Mouse (Mus musculus): ENCODE data around the gene Atxn1. TPM values are rescaled to one million over a fixed set of nuclear protein-coding genes. Genes with fewer than 3 reads are reported as not detected.
A peak's percentile ranks its signal among the peaks of the same experiment; 100 is the strongest.

Atxn1 gene
- total RNA-seq (2012; rRNA removed) (13.1 and 13.6 TPM in 2 replicates), total RNA-seq (2014; rRNA removed) (8.0 and 8.2 TPM in 2 replicates), polyA plus RNA-seq (2012; ENCODE audit: insufficient read length, low read depth) (9.3 and 9.7 TPM in 2 replicates)

- Histone ChIP-seq H3K4me1 (ENCODE audit: control insufficient read depth in 1 of 2, insufficient read depth in 2 of 2) (peaks cover 8 to 46% of the 10 kb centered on the region in 2 experiments), H3K27me3 (replicated peaks) (no peaks in the 10 kb centered on the region), H3K79me2 (replicated peaks; ENCODE audit: control insufficient read depth, extremely low read depth, insufficient read depth, poor library complexity, severe bottlenecking) (peaks cover 43% of the 10 kb centered on the region), H3K36me3 (replicated peaks in 1 of 2; ENCODE audit: control insufficient read depth in 1 of 2, insufficient read depth in 1 of 2, low read length in 1 of 2) (peaks cover 0 to 5% of the 10 kb centered on the region in 2 experiments), H3K4me2 (ENCODE audit: insufficient read depth, low read depth, poor library complexity, severe bottlenecking) (peak within 1 kb of the TSS; percentile 69), H3K4me3 (replicated peaks in 1 of 3; ENCODE audit: low read depth in 2 of 3, low read length in 2 of 3, poor library complexity in 1 of 3) (peak within 1 kb of the TSS; percentile 83 to 99 (median 84)), H3K9me3 (replicated peaks; ENCODE audit: low read length) (no peaks in the 10 kb centered on the region), H3K9ac (ENCODE audit: insufficient read depth, low read depth) (peak within 1 kb of the TSS; percentile 88), H3K27ac (ENCODE audit: insufficient read depth, low read depth) (peak within 1 kb of the TSS; percentile 69)
- dilution Hi-C loops (cut with MboI; ENCODE audit: extremely low pct_ligation_motif_present, extremely low pct_unique_long_range_greater_than_20kb, low sequenced_read_pairs) = no loop called here
- no peak for TF ChIP-seq USF2 (conservative IDR thresholded peaks at IDR 0.05; ENCODE audit: low read depth, low read length)
- no peak; the same call in 1 of the 2 replicates for TF ChIP-seq JUN (IDR thresholded peaks at IDR 0.05; ENCODE audit: insufficient read depth, low read depth, low read length)
- peak; percentile 81 for TF ChIP-seq UBTF (IDR thresholded peaks at IDR 0.05; ENCODE audit: low read depth, low read length)
- TF ChIP-seq RCOR1 (conservative IDR thresholded peaks at IDR 0.05; ENCODE audit: low read depth, low read length) = no peak; the same call in 1 of the 2 replicates
- no peak for TF ChIP-seq EP300 (IDR thresholded peaks at IDR 0.05; ENCODE audit: low read length)
- TF ChIP-seq MAFK (IDR thresholded peaks at IDR 0.05; ENCODE audit: insufficient replicate concordance, low read length) = no peak
- no peak for TF ChIP-seq GABPA (IDR thresholded peaks at IDR 0.05; ENCODE audit: insufficient replicate concordance, low read depth, low read length)
- TF ChIP-seq ZNF384 (IDR thresholded peaks at IDR 0.05; ENCODE audit: low read depth, low read length) = 0 out of 2 replicates have a peak, but pooled peaks have one; percentile 44
- no peak for TF ChIP-seq SMC3 (IDR thresholded peaks at IDR 0.05; ENCODE audit: low read depth, low read length)
- TF ChIP-seq IRF4 (IDR thresholded peaks at IDR 0.05; ENCODE audit: low read depth, low read length) = 0 out of 2 replicates have a peak, but pooled peaks have one; percentile 10
- TF ChIP-seq CHD2 (IDR thresholded peaks at IDR 0.05; ENCODE audit: low read length) = no peak
- TF ChIP-seq TCF12 (IDR thresholded peaks at IDR 0.05; ENCODE audit: low read depth, low read length) = peak; percentile 40
- TF ChIP-seq ZMIZ1 (IDR thresholded peaks at IDR 0.05; ENCODE audit: low read depth, low read length) = no peak; the same call in none of the 2 replicates
- peak; percentile 80; the same call in 1 of the 2 replicates for TF ChIP-seq MAZ (IDR thresholded peaks at IDR 0.05; ENCODE audit: low read depth, low read length)
- TF ChIP-seq BHLHE40 (IDR thresholded peaks at IDR 0.05; ENCODE audit: low read depth, low read length) = peak; percentile 37; the same call in 1 of the 2 replicates
- no peak; the same call in 1 of the 2 replicates for TF ChIP-seq NRF1 (IDR thresholded peaks at IDR 0.05; ENCODE audit: low read depth, low read length)
- TF ChIP-seq HCFC1 (IDR thresholded peaks at IDR 0.05; ENCODE audit: low read depth, low read length) = no peak; the same call in 1 of the 2 replicates
- TF ChIP-seq SIN3A (IDR thresholded peaks at IDR 0.05; ENCODE audit: low read length) = peak; percentile 2; the same call in 1 of the 2 replicates
- no peak for TF ChIP-seq POLR2AphosphoS2 (IDR thresholded peaks at IDR 0.05; ENCODE audit: low read depth, low read length)
- TF ChIP-seq E2F4 (IDR thresholded peaks at IDR 0.05; ENCODE audit: insufficient replicate concordance, low read depth, low read length) = no peak
- TF ChIP-seq JUND (conservative IDR thresholded peaks at IDR 0.05; ENCODE audit: low read depth, low read length) = no peak
- no peak for TF ChIP-seq ZC3H11A (IDR thresholded peaks at IDR 0.05; ENCODE audit: low read depth, low read length)
- TF ChIP-seq TBP (conservative IDR thresholded peaks at IDR 0.05; ENCODE audit: low read depth, low read length) = peak; percentile 75
- no peak for TF ChIP-seq KAT2A (IDR thresholded peaks at IDR 0.05; ENCODE audit: insufficient replicate concordance, low read length)
- no peak for TF ChIP-seq RAD21 (IDR thresholded peaks at IDR 0.05; ENCODE audit: low read depth, low read length)
- TF ChIP-seq MXI1 (IDR thresholded peaks at IDR 0.05; ENCODE audit: low read depth, low read length) = no peak
- no peak for TF ChIP-seq ZKSCAN1 (IDR thresholded peaks at IDR 0.05; ENCODE audit: borderline replicate concordance, low read depth, low read length)
- TF ChIP-seq NELFE (IDR thresholded peaks at IDR 0.05; ENCODE audit: low read depth, low read length) = peak; percentile 86
- TF ChIP-seq ETS1 (conservative IDR thresholded peaks at IDR 0.05; ENCODE audit: low read depth, low read length) = no peak
- no peak; the same call in 1 of the 2 replicates for TF ChIP-seq MEF2A (IDR thresholded peaks at IDR 0.05; ENCODE audit: borderline replicate concordance, low read depth, low read length)
- TF ChIP-seq POLR2A (IDR thresholded peaks at IDR 0.05; ENCODE audit: low read depth, low read length) = peak; percentile 74
- peak; percentile 89 for DNase-seq (ENCODE audit: extremely low read depth)
- in situ Hi-C loops (cut with MboI; ENCODE audit: low pct_ligation_motif_present, low pct_unique_long_range_greater_than_20kb, low sequenced_read_pairs) = loop anchor here (10.0 to 25.0 kb wide), 2 partner anchors 100 to 278 kb away; no protein-coding TSS in a partner anchor
These were observed at the start of gene Atxn1 for GRCm38 (mm10) chr13:45964853-45965593. Gene Atxn1, minus strand, starts transcription at chr13:45965008.
